Mouse (Mus musculus) kidney, adult 2 months (tissue): ENCODE data around the gene Dab1. TPM values are rescaled to one million over a fixed set of nuclear protein-coding genes. Genes with fewer than 3 reads are reported as not detected.

Experiments
- DNase-seq: peaks from one replicate; pipeline ENCODE4 v3.0.0; 2021
- H3K27ac ChIP-seq: fragments of 200-500 bp; 2 replicates; pipeline ENCODE4 v1.5.1; 2012; ENCODE audit warnings: low read depth, low read length, control low read depth, inconsistent platforms; ENCODE audit not compliant: insufficient read depth
- H3K27me3 ChIP-seq: fragments of 200-500 bp; replicated peaks from 2 replicates; pipeline ENCODE4 v1.6.1; 2012; ENCODE audit warnings: mild to moderate bottlenecking, moderate library complexity, low read length, inconsistent platforms; ENCODE audit not compliant: control insufficient read depth, insufficient read depth
- H3K36me3 ChIP-seq: fragments of 200-500 bp; 2 replicates; pipeline ENCODE4 v1.6.1; 2012; ENCODE audit warnings: mild to moderate bottlenecking, moderate library complexity, low read length, inconsistent platforms; ENCODE audit not compliant: control insufficient read depth, insufficient read depth
- H3K4me1 ChIP-seq: fragments of 200-500 bp; 2 replicates; pipeline ENCODE4 v1.6.1; 2011; ENCODE audit warnings: low read length; ENCODE audit not compliant: control insufficient read depth, insufficient read depth
- H3K4me3 ChIP-seq: fragments of 200-500 bp; 2 replicates; pipeline ENCODE4 v1.5.1; 2011; ENCODE audit warnings: mild to moderate bottlenecking, low read depth, low read length, control low read depth; ENCODE audit not compliant: insufficient read depth
- CTCF ChIP-seq: fragments of 200-500 bp; conservative IDR thresholded peaks from 2 replicates; pipeline ENCODE4 v1.5.1; 2011; ENCODE audit warnings: low read depth, mild to moderate bottlenecking, control low read depth, low read length, moderate library complexity, mixed read lengths; ENCODE audit not compliant: insufficient read depth, insufficient read length
- POLR2A ChIP-seq: fragments of 200-500 bp; IDR thresholded peaks from one replicate; pipeline ENCODE4 v1.6.1; 2011; ENCODE audit warnings: low read depth, low read length, control low read depth
- WGBS: fragments of 180-500 bp; shearing (Covaris S2); methylation state at CpG from one replicate; pipeline ENCODE4 v1.1.7; 2018; 5-methylcytosine and 5-hydroxymethylcytosine counted together
- polyA plus RNA-seq: library from polyadenylated mRNA; depleted of rRNA; stranded (reverse); fragments of >200 nt; gene quantifications from 2 replicates; pipeline ENCODE4 v1.2.3, GENCODE M21; 2012

Dab1 gene
- polyA plus RNA-seq, 1 experiment: 3.3 TPM

- no peaks in the 10 kb centered on the region for H3K27me3 ChIP-seq
- H3K27ac ChIP-seq: no peak overlapping the region
- no peaks in the 10 kb centered on the region for H3K36me3 ChIP-seq
- TF ChIP-seq CTCF: no peak
- no peak for TF ChIP-seq POLR2A
- DNase-seq: no peak
- no peak overlapping the region for H3K4me3 ChIP-seq
- no peaks in the 10 kb centered on the region for H3K4me1 ChIP-seq
- 74% methylated on average over 4 of the region's 4 CpGs for WGBS
Observed at GRCm38 (mm10) chr4:104120108-104120507, 500.9 kb downstream of the Dab1 start.

- TF ChIP-seq POLR2A (no peak), CTCF (no peak)
- Histone ChIP-seq H3K27ac (no peak overlapping the region), H3K27me3 (no peaks in the 10 kb centered on the region), H3K4me3 (no peak overlapping the region), H3K4me1 (no peaks in the 10 kb centered on the region), H3K36me3 (no peaks in the 10 kb centered on the region)
- DNase-seq: no peak
- WGBS: 73% methylated on average over 5 of the region's 5 CpGs
Observed at GRCm38 (mm10) chr4:104121959-104122358, 502.8 kb downstream of the Dab1 start.

- Histone ChIP-seq H3K4me1 (no peaks in the 10 kb centered on the region), H3K4me3 (no peak overlapping the region), H3K27ac (no peak overlapping the region), H3K27me3 (no peaks in the 10 kb centered on the region), H3K36me3 (no peaks in the 10 kb centered on the region)
- TF ChIP-seq CTCF: no peak
- no peak for TF ChIP-seq POLR2A
- no peak for DNase-seq
- WGBS: 74% methylated on average over 1 of the region's 1 CpGs
Observed at GRCm38 (mm10) chr4:104122364-104122763, 503.2 kb downstream of the Dab1 start.

- Histone ChIP-seq H3K36me3 (no peaks in the 10 kb centered on the region), H3K4me3 (no peak overlapping the region), H3K27ac (no peak overlapping the region), H3K4me1 (no peaks in the 10 kb centered on the region), H3K27me3 (no peaks in the 10 kb centered on the region)
- DNase-seq: no peak
- no peak for TF ChIP-seq CTCF
- TF ChIP-seq POLR2A: no peak
Observed at GRCm38 (mm10) chr4:104153637-104154036, 534.5 kb downstream of the Dab1 start.

- H3K4me1 ChIP-seq: no peaks in the 10 kb centered on the region
- no peaks in the 10 kb centered on the region for H3K27me3 ChIP-seq
- no peak for DNase-seq
- WGBS: 95% methylated on average over 3 of the region's 3 CpGs
- no peak overlapping the region for H3K27ac ChIP-seq
- no peak for TF ChIP-seq POLR2A
- no peak for TF ChIP-seq CTCF
- H3K4me3 ChIP-seq: no peak overlapping the region
- no peaks in the 10 kb centered on the region for H3K36me3 ChIP-seq
Observed at GRCm38 (mm10) chr4:104178067-104178466, 558.9 kb downstream of the Dab1 start.

- no peak for DNase-seq
- Histone ChIP-seq H3K27ac (no peak overlapping the region), H3K27me3 (no peaks in the 10 kb centered on the region), H3K36me3 (no peaks in the 10 kb centered on the region), H3K4me3 (no peak overlapping the region), H3K4me1 (no peaks in the 10 kb centered on the region)
- TF ChIP-seq CTCF (no peak), POLR2A (no peak)
- 76% methylated on average over 4 of the region's 4 CpGs for WGBS
Observed at GRCm38 (mm10) chr4:104186311-104186710, 567.2 kb downstream of the Dab1 start.

GRCm38 (mm10) chr4:104198635-104199034, 579.5 kb downstream of the Dab1 start:
- no peak for DNase-seq
- TF ChIP-seq CTCF (no peak), POLR2A (no peak)
- no peaks in the 10 kb centered on the region for H3K27me3 ChIP-seq
- H3K36me3 ChIP-seq: no peaks in the 10 kb centered on the region
- no peaks in the 10 kb centered on the region for H3K4me1 ChIP-seq
- H3K4me3 ChIP-seq: no peak overlapping the region
- H3K27ac ChIP-seq: no peak overlapping the region
- WGBS: 89% methylated on average over 8 of the region's 8 CpGs

GRCm38 (mm10) chr4:104201686-104202085, 582.5 kb downstream of the Dab1 start:
- WGBS: 69% methylated on average over 5 of the region's 5 CpGs
- DNase-seq: no peak
- TF ChIP-seq POLR2A: no peak
- no peak for TF ChIP-seq CTCF
- H3K4me3 ChIP-seq: no peak overlapping the region
- H3K36me3 ChIP-seq: no peaks in the 10 kb centered on the region
- H3K27ac ChIP-seq: no peak overlapping the region
- H3K27me3 ChIP-seq: no peaks in the 10 kb centered on the region
- H3K4me1 ChIP-seq: no peaks in the 10 kb centered on the region
